Mouse (Mus musculus): ENCODE data around the gene Gdf15.

DNA sequence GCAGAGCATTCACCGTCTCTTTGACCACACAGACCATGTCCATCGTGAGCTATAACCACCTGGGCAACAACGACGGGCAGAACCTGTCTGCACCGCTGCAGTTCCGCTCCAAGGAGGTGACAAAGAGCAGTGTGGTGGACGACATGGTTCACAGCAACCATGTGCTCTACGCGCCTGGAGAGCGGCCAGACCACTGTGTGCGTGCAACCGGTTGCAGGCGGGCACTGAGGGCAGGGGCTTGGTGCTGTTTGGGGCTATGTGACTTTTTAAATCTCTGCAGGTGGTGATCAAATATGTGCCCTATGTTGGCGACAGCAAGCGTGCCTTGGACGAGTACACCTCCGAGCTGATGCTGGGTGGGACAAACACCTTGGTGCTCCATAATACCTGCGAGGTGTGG, 36.0 kb downstream of the Gdf15 start:
- no peak for TF ChIP-seq POLR2A (IDR thresholded peaks at IDR 0.05; ENCODE audit: insufficient read depth, low read length)
- no peak for TF ChIP-seq CTCF (IDR thresholded peaks at IDR 0.05; ENCODE audit: low read depth, low read length)
- 0 out of 2 replicates have a peak, but pooled peaks have one; percentile 7 for TF ChIP-seq EP300 (IDR thresholded peaks at IDR 0.05; ENCODE audit: insufficient read depth, low read depth, low read length)
